Mouse (Mus musculus): ENCODE results near the gene Kifc3.

Gene Kifc3

GRCm38 (mm10) chr8:95075504-95075903, 127.1 kb downstream of the Kifc3 start:
- DNase-seq (ENCODE audit: low spot score in 2 of 2): no peak

GRCm38 (mm10) chr8:95067582-95067981, 135.0 kb downstream of the Kifc3 start:
- peak in 1 of 2 experiments; percentile 57 for DNase-seq (ENCODE audit: low spot score in 2 of 2)

- no peak for DNase-seq (ENCODE audit: low spot score in 2 of 2)
Measured at GRCm38 (mm10) chr8:95064531-95064930, 138.1 kb downstream of the Kifc3 start.

GRCm38 (mm10) chr8:95059812-95060533, 142.6 kb downstream of the Kifc3 start:
- no peak for DNase-seq (ENCODE audit: low spot score in 2 of 2)

- no peak for DNase-seq (ENCODE audit: low spot score in 2 of 2)
Measured at GRCm38 (mm10) chr8:95058661-95059060, 144.0 kb downstream of the Kifc3 start.

- no peak for DNase-seq (ENCODE audit: low spot score in 2 of 2)
Measured at GRCm38 (mm10) chr8:95056414-95056813, 146.2 kb downstream of the Kifc3 start.

GRCm38 (mm10) chr8:95054927-95055510, 147.6 kb downstream of the Kifc3 start, which contains the start of gene Drc7:
Gene Drc7, plus strand, starts transcription at chr8:95055103.
- no peak for DNase-seq (ENCODE audit: low spot score in 2 of 2)

GRCm38 (mm10) chr8:95054438-95054837, 148.2 kb downstream of the Kifc3 start:
- no peak for DNase-seq (ENCODE audit: low spot score in 2 of 2)

Data from spleen, postnatal 36 days (tissue).